Mouse (Mus musculus): ENCODE measurements at regions not wholly inside any gene's neighbourhood (a gene's known extent, or its start where the extent isn't known, plus 50 kb on each side); places are given as distances from the start of the nearest gene placed in this dataset.
"Not testable (repeated sequence)": the region's sequence is repeated elsewhere in the genome, so short reads cannot be mapped to it uniquely, and the experiment has no call there.

DNA sequence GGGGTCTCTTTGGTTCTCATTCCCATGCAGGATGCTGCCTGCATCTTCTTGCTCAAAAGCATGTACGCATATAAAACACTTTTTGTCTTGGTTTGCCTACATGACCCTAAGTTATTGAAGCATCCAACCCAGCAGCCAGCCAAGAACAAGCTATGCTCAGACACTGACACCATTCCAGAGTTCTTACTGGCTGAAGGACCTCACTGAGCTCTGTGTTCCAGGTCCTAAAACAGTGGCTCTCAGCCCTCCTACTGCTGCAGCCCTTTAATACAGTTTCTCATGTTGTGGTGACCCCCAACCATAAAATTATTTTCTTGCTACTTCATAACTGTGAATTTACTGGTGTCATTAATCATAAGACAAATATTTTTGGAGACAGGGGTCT lies 450.4 kb downstream of the Tns1 start:
- intact Hi-C loops (cut with DNase I; ENCODE audit: low total_unique reads), result no loop called here
- DNase-seq, result no peak

DNA sequence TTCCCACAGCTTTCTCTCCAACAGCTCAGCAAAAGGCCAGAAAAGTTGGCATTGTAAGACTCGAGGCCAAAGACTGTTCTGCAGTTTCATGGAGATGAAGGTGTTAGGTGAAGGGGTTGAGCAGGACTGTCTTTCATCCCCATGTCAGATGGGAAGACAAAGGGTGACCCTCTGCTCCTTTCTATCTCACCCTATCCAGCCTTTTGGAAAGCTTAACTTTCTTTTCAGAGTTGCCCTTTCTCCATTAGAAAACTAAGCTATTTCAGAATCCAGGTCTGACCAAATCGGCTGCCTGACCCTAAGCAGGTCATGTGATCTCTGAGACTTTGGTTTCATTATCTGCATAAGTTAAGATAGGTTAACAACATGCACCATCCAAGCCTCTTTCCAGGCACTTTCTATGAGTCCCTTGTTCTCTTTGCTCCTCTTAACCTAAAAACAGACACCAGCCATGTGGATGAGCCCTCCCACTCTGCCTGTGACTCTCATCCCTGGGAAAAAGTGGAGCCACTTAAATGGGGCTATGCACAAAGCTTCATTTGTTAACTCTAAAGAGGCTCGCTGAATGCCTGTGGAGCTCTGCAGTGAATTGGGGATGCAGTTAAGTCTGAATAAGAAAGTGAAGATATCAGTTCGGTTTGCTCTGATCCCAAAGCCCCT lies 450.9 kb downstream of the Tns1 start:
- intact Hi-C loops (cut with DNase I; ENCODE audit: low total_unique reads), result no loop called here

DNA sequence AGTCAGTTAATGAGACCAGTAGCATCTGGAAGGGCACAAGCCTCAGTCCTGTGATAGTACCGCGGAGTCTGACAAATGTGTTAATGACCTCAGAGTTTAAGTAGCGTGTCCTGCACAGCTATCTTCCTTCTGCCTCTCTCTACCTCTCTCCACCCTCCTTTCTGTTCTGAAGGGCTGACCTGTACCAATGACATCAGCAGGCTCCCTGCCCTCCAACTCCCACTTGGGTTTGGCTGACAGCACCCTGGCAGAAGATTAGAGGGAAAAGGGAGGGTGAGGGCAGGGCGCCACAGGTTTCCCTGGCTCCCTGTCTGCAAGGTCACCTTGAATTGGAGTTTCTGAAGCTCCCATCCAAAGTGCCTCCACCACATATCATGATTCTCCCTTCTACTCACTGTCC lies 452.0 kb downstream of the Tns1 start:
- intact Hi-C loops (cut with DNase I; ENCODE audit: low total_unique reads), result no loop called here

More for the DNA sequence above, 450.9 kb downstream of the Tns1 start:
- no peak for DNase-seq

GRCm38 (mm10) chr1:73668691-73669090 lies 455.6 kb downstream of the Tns1 start:
- intact Hi-C loops (cut with DNase I; ENCODE audit: low total_unique reads), result no loop called here
- DNase-seq, result no peak

More for the DNA sequence above, 452.0 kb downstream of the Tns1 start:
- DNase-seq, result peak; percentile 6

- DNase-seq, result no peak
- intact Hi-C loops (cut with DNase I; ENCODE audit: low total_unique reads), result no loop called here
Observed at GRCm38 (mm10) chr1:73663546-73663945, 460.7 kb downstream of the Tns1 start.

GRCm38 (mm10) chr1:73645011-73645410 lies 479.2 kb downstream of the Tns1 start:
- intact Hi-C loops (cut with DNase I; ENCODE audit: low total_unique reads), result no loop called here
- DNase-seq, result no peak

- no peak for DNase-seq
Observed at GRCm38 (mm10) chr1:73644394-73644793, 479.9 kb downstream of the Tns1 start.

GRCm38 (mm10) chr1:73643431-73643830 lies 480.8 kb downstream of the Tns1 start:
- intact Hi-C loops (cut with DNase I; ENCODE audit: low total_unique reads), result no loop called here
- no peak for DNase-seq

More at GRCm38 (mm10) chr1:73644394-73644793, 479.9 kb downstream of the Tns1 start:
- intact Hi-C loops (cut with DNase I; ENCODE audit: low total_unique reads), result no loop called here

DNA sequence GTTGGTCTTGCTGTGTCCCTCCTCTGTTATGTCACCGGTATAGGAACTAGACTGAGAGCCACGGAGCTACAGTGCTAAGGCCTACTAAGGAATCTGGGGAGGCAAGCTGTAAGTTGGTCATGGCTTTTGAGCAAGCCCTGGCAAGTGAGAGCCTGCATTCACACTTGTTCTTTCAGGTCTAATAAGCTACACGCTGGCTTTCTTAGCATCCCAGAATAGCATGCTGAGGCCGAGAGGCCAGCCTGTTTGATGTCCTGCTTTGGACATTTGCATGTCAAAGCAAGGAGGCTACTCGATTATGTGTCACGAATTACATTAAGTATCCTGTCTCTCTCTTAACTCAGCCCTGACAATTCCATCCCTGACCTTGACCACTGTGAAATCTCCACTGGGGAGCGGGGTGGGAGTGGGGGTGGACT lies 481.5 kb downstream of the Tns1 start:
- DNase-seq, result no peak
- intact Hi-C loops (cut with DNase I; ENCODE audit: low total_unique reads), result no loop called here

- no peak for DNase-seq
- intact Hi-C loops (cut with DNase I; ENCODE audit: low total_unique reads), result no loop called here
Observed at GRCm38 (mm10) chr1:73641456-73641855, 482.8 kb downstream of the Tns1 start.

DNA sequence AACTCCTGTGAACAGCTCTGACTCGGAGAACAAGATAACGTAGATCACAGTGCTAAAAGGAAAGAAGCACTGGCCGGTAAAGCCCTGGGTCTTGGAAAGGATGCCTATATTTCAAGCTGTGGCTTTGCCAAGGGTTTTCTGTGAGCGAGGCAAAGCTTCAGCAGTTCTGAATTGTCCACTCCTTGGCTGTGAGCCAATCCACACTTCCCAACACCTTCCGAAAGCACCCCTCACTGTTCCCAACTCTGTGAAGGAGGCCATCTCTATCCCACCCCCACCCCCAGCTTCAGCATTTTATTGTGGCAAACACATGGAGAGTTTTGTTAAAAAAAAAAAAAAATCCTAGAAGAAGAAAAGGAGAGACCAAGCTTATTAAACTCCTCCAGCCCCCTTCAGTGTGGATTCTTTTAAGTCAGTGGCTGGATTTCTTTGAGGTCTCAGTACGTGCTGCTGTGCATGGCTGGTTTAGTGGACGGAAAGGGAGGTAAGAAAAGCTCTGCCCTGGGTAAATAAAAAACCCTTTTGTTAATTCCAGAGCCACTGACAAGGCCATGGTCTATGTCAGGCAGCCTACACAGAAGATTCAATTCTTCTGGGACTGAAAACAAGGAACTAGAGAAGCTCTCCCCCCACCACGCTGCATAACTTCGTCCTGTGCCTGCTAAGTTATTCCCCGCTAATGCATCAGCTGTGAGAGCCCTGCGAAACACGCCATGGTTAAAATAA lies 483.4 kb downstream of the Tns1 start:
- DNase-seq, result no peak
- intact Hi-C loops (cut with DNase I; ENCODE audit: low total_unique reads), result no loop called here

- intact Hi-C loops (cut with DNase I; ENCODE audit: low total_unique reads), result no loop called here
- DNase-seq, result no peak
Observed at GRCm38 (mm10) chr1:73635709-73636108, 488.5 kb downstream of the Tns1 start.

DNA sequence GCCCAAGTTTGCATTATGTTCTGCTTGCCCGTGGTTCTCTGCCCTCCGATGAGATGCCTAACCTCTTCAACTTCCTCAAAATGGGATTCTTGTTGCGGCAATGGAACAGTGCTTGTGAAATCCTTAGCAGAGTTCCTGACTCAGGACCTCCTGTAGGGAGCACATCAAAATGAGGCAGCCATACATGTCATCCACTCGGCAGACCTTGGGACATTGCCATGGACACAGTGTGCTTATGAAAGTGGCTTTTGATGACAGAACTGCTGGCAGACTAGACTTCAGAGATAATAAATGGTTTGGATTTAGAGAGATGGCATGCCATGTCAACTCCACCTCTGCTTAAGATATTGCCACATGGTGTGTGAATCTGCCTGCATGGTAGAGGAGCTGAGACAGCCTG lies 489.4 kb downstream of the Tns1 start:
- intact Hi-C loops (cut with DNase I; ENCODE audit: low total_unique reads), result no loop called here
- no peak for DNase-seq

GRCm38 (mm10) chr1:73633071-73633470 lies 491.2 kb downstream of the Tns1 start:
- DNase-seq, result no peak
- intact Hi-C loops (cut with DNase I; ENCODE audit: low total_unique reads), result no loop called here

DNA sequence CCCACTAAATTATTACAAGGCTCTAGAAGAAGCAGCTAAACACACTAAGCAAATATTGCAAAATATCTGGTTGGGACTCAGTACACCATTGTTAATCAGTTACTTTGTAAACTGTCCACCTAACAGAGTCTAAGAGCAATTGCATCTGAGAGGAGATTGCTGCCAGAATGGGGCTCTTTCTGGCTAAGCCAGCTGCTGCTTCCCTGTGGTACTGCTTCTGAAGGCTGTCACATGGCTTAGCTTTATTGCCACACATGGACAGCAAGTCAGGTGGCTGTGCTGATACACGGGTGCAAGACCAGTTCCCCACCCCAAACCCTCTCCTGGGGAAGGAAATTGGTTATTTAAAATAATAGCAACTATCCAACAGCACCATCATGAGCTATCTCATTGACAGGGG lies 493.9 kb downstream of the Tns1 start:
- DNase-seq, result no peak
- intact Hi-C loops (cut with DNase I; ENCODE audit: low total_unique reads), result no loop called here

GRCm38 (mm10) chr1:73625365-73625764 lies 498.9 kb downstream of the Tns1 start:
- no peak for DNase-seq
- intact Hi-C loops (cut with DNase I; ENCODE audit: low total_unique reads), result no loop called here

DNA sequence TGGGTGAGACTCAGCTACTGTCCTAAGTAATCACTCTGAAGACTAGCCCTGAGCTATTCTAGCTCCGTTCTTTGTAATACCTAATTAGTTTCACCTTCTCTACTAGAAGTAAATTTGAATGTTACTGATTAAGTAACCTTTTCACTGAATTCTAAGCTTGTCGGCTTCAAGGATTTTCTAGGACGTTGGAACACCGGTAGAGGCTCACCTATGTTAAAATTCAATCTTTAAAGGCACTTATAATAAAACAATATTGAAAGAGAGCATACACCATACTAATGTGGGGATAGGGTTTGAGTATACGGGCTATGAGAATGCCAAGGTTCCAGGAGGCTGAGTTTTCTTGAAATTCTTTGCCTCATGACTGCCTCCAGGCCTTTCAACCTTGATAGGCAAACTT lies 503.1 kb downstream of the Tns1 start:
- DNase-seq; intact Hi-C loops (cut with DNase I; ENCODE audit: low total_unique reads): not testable (repeated sequence)

DNA sequence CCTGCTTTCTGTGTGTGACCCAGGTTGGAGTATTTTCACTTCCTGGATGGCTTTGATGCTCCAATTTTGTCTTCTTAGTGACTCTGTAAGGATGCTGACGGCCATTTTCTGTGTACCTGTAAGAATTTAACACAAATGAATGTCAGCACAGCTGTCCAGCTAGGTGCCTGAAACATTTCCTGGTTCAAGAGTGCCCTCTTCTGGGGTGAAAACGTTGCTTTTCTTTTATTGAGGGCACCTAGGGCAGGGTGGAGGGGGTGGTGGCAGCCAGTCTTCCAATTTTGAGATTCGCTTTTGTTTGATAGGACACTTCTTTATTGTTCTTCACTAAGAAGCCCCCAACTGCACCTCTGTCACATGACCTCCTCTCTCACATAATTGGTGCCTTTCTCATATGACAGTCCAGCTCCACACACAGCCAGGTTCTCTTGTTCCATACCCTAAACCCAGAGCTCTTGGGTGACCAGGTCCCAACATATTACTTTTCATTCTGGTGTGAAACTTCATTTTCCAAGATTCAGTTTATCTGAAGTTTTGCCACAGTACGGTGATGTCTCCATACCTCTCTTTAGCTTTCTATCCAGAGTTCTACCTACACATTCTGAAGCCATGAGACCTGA lies 505.6 kb downstream of the Tns1 start:
- DNase-seq, result peak; percentile 22
- intact Hi-C loops (cut with DNase I; ENCODE audit: low total_unique reads), result loop anchor here (5.0 kb wide), 1 partner anchor 741 kb away; no protein-coding TSS in a partner anchor

- intact Hi-C loops (cut with DNase I; ENCODE audit: low total_unique reads), result no loop called here
- no peak for DNase-seq
Observed at GRCm38 (mm10) chr1:73593653-73594385, 530.4 kb downstream of the Tns1 start.
